Mouse (Mus musculus) midbrain, embryonic 15.5 days (tissue): ENCODE results near the gene Atl1. TPM values are rescaled to one million over a fixed set of nuclear protein-coding genes. Genes with fewer than 3 reads are reported as not detected.

Experiments
- ATAC-seq: fragments of 200-750 bp; cut with Nextera tagmentation; replicated peaks from 2 replicates; pipeline ENCODE4 v1.8.0; 2017; ENCODE audit warnings: moderate TSS enrichment
- H3K27ac ChIP-seq: fragments of 300-500 bp; sonication (generic); 2 replicates; pipeline ENCODE4 v1.5.1; 2015; ENCODE audit warnings: mild to moderate bottlenecking, inconsistent platforms
- H3K27me3 ChIP-seq: fragments of 300-500 bp; sonication (generic); replicated peaks from 2 replicates; pipeline ENCODE4 v1.6.1; 2015; ENCODE audit warnings: inconsistent platforms
- H3K36me3 ChIP-seq: fragments of 300-500 bp; sonication (generic); replicated peaks from 2 replicates; pipeline ENCODE4 v1.6.1; 2015; ENCODE audit warnings: inconsistent platforms
- H3K4me1 ChIP-seq: fragments of 300-500 bp; sonication (generic); 2 replicates; pipeline ENCODE4 v1.6.1; 2015; ENCODE audit warnings: inconsistent platforms
- H3K4me2 ChIP-seq: fragments of 300-500 bp; sonication (generic); 2 replicates; pipeline ENCODE4 v1.6.1; 2015; ENCODE audit warnings: inconsistent platforms, mild to moderate bottlenecking, moderate library complexity
- H3K4me3 ChIP-seq: fragments of 300-500 bp; sonication (generic); 2 replicates; pipeline ENCODE4 v1.5.1; 2015; ENCODE audit warnings: mild to moderate bottlenecking, inconsistent platforms
- H3K9ac ChIP-seq: fragments of 300-500 bp; sonication (generic); 2 replicates; pipeline ENCODE4 v1.6.1; 2015; ENCODE audit warnings: mild to moderate bottlenecking, inconsistent platforms
- H3K9me3 ChIP-seq: fragments of 300-500 bp; sonication (generic); 2 replicates; pipeline ENCODE4 v1.6.1; 2016; ENCODE audit warnings: inconsistent platforms
- WGBS: fragments of 180-500 bp; shearing (Covaris S2); methylation state at CpG from one replicate; pipeline ENCODE4 v1.1.7; 2015; ENCODE audit warnings: mixed read lengths; 5-methylcytosine and 5-hydroxymethylcytosine counted together
- polyA plus RNA-seq: library from polyadenylated mRNA; unstranded; fragments of >200 nt; fragmentation: Nextera tagmentation; extraction: Ambion mirVana; gene quantifications from 2 replicates; pipeline ENCODE4 v1.2.1, GENCODE M21; 2015

Gene Atl1
- polyA plus RNA-seq, 1 experiment from 2014 or later: 167 TPM

GRCm38 (mm10) chr12:69858847-69859246 lies 33.6 kb upstream of the Atl1 start:
- no peak overlapping the region for H3K4me3 ChIP-seq
- H3K4me1 ChIP-seq: no peaks in the 10 kb centered on the region
- ATAC-seq: no peak
- no peak overlapping the region for H3K4me2 ChIP-seq
- 92% methylated on average over 4 of the region's 4 CpGs for whole genome bisulfite sequencing
- H3K36me3 ChIP-seq: peaks cover 8% of the 10 kb centered on the region; the same call in 1 of the 2 replicates
- no peak overlapping the region for H3K27ac ChIP-seq
- no peak overlapping the region for H3K9ac ChIP-seq
- H3K27me3 ChIP-seq: no peaks in the 10 kb centered on the region
- no peaks in the 10 kb centered on the region for H3K9me3 ChIP-seq

DNA sequence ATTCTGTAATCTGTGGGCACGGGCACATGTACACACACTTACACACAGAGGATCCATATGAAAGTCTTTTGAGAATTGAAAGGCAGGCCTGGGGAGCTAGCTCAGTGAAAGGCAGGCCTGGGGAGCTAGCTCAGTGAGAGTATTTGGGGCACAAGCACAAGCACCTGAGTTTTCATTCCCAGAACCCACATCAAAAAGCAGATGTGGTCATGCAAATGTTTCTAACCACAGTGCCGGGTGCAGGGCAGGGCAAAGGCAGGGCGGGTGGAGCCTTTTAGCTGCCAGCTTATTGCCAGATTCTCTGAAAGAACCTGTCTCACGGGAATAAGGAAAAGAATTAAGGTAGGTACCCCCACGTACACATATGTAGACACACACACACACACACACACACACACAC lies 28.9 kb upstream of the Atl1 start:
- Histone ChIP-seq H3K9ac (no peak overlapping the region), H3K9me3 (no peaks in the 10 kb centered on the region), H3K4me2 (no peak overlapping the region), H3K27me3 (no peaks in the 10 kb centered on the region), H3K4me3 (no peak overlapping the region), H3K4me1 (no peaks in the 10 kb centered on the region; the same call in 1 of the 2 replicates), H3K27ac (no peak overlapping the region), H3K36me3 (no peaks in the 10 kb centered on the region)
- WGBS: 80% methylated on average over 5 of the region's 5 CpGs
- ATAC-seq: no peak

GRCm38 (mm10) chr12:69864164-69864692 lies 28.2 kb upstream of the Atl1 start:
- H3K9me3 ChIP-seq: no peaks in the 10 kb centered on the region
- no peaks in the 10 kb centered on the region for H3K27me3 ChIP-seq
- H3K27ac ChIP-seq: no peak overlapping the region
- ATAC-seq: no peak
- H3K4me2 ChIP-seq: no peak overlapping the region
- H3K36me3 ChIP-seq: no peaks in the 10 kb centered on the region
- H3K4me1 ChIP-seq: no peaks in the 10 kb centered on the region; the same call in 1 of the 2 replicates
- no peak overlapping the region for H3K4me3 ChIP-seq
- H3K9ac ChIP-seq: no peak overlapping the region
- WGBS: 70% methylated on average over 4 of the region's 4 CpGs

GRCm38 (mm10) chr12:69867338-69867737 lies 25.1 kb upstream of the Atl1 start:
- no peak overlapping the region for H3K4me3 ChIP-seq
- ATAC-seq: no peak

DNA sequence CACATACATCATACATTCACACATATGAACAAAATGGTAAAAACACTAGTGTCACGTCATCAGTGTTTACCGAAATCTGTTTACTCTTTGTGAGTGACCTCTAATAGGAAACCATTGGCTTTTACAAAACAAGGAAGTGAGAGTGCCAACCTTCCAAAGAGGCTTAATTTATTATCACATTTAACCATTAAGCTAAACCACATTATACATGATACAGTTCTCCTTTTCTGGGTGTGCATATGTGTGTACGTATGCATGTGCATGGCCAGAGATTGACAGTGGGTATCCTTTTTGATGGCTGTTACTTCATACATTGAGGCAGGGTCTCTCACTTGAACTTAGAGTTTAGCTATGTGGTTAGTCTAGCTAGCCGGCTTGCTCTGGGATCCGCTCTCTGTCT lies 20.8 kb upstream of the Atl1 start:
- no peak for ATAC-seq
- WGBS: 96% methylated on average over 5 of the region's 5 CpGs

More at GRCm38 (mm10) chr12:69867338-69867737, 25.1 kb upstream of the Atl1 start:
- Histone ChIP-seq H3K36me3 (no peaks in the 10 kb centered on the region), H3K4me2 (no peak overlapping the region), H3K9ac (no peak overlapping the region), H3K4me1 (no peaks in the 10 kb centered on the region; the same call in 1 of the 2 replicates), H3K27me3 (no peaks in the 10 kb centered on the region), H3K9me3 (no peaks in the 10 kb centered on the region), H3K27ac (no peak overlapping the region)
- 88% methylated on average over 5 of the region's 5 CpGs for WGBS

DNA sequence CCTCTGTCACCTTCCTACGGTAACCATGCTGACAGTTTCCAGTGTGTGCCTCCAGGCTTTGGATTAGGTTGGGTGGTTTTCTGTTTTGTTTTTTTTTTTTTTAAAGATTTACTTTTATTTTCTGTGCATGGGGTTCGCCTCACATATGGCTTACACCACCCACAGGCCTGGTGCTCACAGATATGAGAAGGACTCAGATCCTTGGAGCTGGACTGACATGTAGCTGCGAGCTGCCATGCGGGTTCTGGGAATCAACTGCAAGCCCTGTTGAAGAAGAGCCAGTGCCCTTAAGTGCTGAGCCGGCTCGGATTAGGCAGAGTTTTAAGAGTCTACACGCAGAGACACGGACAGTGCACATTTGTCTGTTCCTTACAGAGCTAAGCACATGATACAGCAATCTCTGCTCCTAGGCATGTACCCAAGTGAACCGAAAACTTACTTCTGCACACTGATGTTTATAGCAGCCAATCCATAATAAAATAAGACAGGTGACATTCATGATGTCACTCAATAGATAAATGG lies 14.5 kb upstream of the Atl1 start:
- H3K36me3 ChIP-seq: no peaks in the 10 kb centered on the region
- 90% methylated on average over 9 of the region's 9 CpGs for WGBS
- H3K27ac ChIP-seq: no peak overlapping the region
- ATAC-seq: no peak
- H3K4me1 ChIP-seq: peaks cover 12% of the 10 kb centered on the region
- H3K9ac ChIP-seq: no peak overlapping the region
- no peak overlapping the region for H3K4me3 ChIP-seq
- no peaks in the 10 kb centered on the region for H3K9me3 ChIP-seq
- no peaks in the 10 kb centered on the region for H3K27me3 ChIP-seq
- no peak overlapping the region for H3K4me2 ChIP-seq

More for the DNA sequence above, 20.8 kb upstream of the Atl1 start:
- Histone ChIP-seq H3K36me3 (no peaks in the 10 kb centered on the region), H3K4me3 (no peak overlapping the region), H3K27ac (no peak overlapping the region), H3K4me1 (no peaks in the 10 kb centered on the region), H3K9me3 (no peaks in the 10 kb centered on the region), H3K9ac (no peak overlapping the region), H3K27me3 (no peaks in the 10 kb centered on the region), H3K4me2 (no peak overlapping the region)

GRCm38 (mm10) chr12:69879172-69879665 lies 13.2 kb upstream of the Atl1 start:
- ATAC-seq: no peak; the same call in 1 of the 2 replicates
- peaks cover 12% of the 10 kb centered on the region for H3K4me1 ChIP-seq
- H3K4me3 ChIP-seq: no peak overlapping the region
- no peaks in the 10 kb centered on the region for H3K9me3 ChIP-seq
- H3K9ac ChIP-seq: no peak overlapping the region
- H3K27me3 ChIP-seq: no peaks in the 10 kb centered on the region
- 9% methylated on average over 4 of the region's 4 CpGs for WGBS
- H3K4me2 ChIP-seq: no peak overlapping the region
- H3K36me3 ChIP-seq: no peaks in the 10 kb centered on the region
- H3K27ac ChIP-seq: no peak overlapping the region

DNA sequence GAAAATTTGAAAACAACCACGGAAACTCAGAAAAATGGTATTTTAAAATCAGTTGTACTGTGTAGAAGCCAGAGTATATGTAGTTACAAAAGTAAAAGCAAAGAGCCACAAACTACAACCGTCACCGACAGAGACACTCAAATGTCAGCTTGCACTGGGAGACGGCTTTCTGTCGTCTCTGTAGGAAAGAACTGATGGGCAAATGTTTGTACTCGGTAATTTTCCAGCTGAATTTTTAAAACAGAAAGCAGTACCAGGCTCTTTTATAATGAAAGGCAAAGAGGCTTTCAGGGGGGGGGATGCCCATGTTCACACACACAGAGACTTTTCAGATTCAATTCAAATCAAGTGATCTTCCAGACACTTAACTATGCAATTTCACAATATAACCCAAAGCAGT lies 12.7 kb upstream of the Atl1 start:
- Histone ChIP-seq H3K4me3 (no peak overlapping the region), H3K27me3 (no peaks in the 10 kb centered on the region), H3K4me1 (peaks cover 12% of the 10 kb centered on the region), H3K27ac (no peak overlapping the region), H3K4me2 (no peak overlapping the region), H3K36me3 (no peaks in the 10 kb centered on the region), H3K9ac (no peak overlapping the region), H3K9me3 (no peaks in the 10 kb centered on the region)
- WGBS: 18% methylated on average over 6 of the region's 6 CpGs
- ATAC-seq: no peak

- whole genome bisulfite sequencing: 25% methylated on average over 10 of the region's 10 CpGs
- no peaks in the 10 kb centered on the region for H3K27me3 ChIP-seq
Observed at GRCm38 (mm10) chr12:69881198-69881905, 11.1 kb upstream of the Atl1 start.

DNA sequence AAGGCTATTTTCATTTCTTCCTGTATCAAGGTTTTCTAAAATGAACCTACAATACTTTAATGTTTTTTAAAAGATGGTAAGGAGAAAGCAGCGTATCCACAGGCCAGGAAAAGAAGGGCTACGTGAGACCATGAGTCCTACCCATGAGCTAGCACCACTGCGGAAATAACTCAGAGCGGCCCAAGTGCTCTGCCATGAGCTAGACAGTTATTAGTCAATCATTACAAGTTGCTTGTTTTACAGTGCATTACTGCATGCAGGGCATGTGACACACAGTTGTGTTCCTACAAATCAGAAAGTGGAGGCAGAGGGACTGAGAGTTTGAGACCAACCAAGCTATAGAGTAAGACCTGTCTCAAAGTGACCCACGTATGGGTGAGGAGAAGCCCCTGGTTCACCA lies 8.4 kb upstream of the Atl1 start:
- H3K27me3 ChIP-seq: no peaks in the 10 kb centered on the region
- no peaks in the 10 kb centered on the region for H3K9me3 ChIP-seq
- H3K27ac ChIP-seq: no peak overlapping the region
- no peak overlapping the region for H3K4me2 ChIP-seq
- no peak overlapping the region for H3K4me3 ChIP-seq
- no peak overlapping the region for H3K9ac ChIP-seq
- H3K4me1 ChIP-seq: peaks cover 18% of the 10 kb centered on the region
- WGBS: 98% methylated on average over 5 of the region's 5 CpGs
- no peak for ATAC-seq
- H3K36me3 ChIP-seq: no peaks in the 10 kb centered on the region

More at GRCm38 (mm10) chr12:69881198-69881905, 11.1 kb upstream of the Atl1 start:
- Histone ChIP-seq H3K4me1 (peaks cover 12% of the 10 kb centered on the region), H3K36me3 (no peaks in the 10 kb centered on the region), H3K9me3 (no peaks in the 10 kb centered on the region), H3K4me2 (no peak overlapping the region), H3K9ac (no peak overlapping the region), H3K4me3 (no peak overlapping the region), H3K27ac (no peak overlapping the region)
- ATAC-seq: no peak

- no peak for ATAC-seq
- peaks cover 18% of the 10 kb centered on the region for H3K4me1 ChIP-seq
- H3K9ac ChIP-seq: no peak overlapping the region
- no peak overlapping the region for H3K27ac ChIP-seq
- no peaks in the 10 kb centered on the region for H3K9me3 ChIP-seq
- H3K36me3 ChIP-seq: no peaks in the 10 kb centered on the region
- no peaks in the 10 kb centered on the region for H3K27me3 ChIP-seq
- no peak overlapping the region for H3K4me2 ChIP-seq
- no peak overlapping the region for H3K4me3 ChIP-seq
- WGBS: 96% methylated on average over 5 of the region's 5 CpGs
Observed at GRCm38 (mm10) chr12:69885170-69885923, 7.1 kb upstream of the Atl1 start.

DNA sequence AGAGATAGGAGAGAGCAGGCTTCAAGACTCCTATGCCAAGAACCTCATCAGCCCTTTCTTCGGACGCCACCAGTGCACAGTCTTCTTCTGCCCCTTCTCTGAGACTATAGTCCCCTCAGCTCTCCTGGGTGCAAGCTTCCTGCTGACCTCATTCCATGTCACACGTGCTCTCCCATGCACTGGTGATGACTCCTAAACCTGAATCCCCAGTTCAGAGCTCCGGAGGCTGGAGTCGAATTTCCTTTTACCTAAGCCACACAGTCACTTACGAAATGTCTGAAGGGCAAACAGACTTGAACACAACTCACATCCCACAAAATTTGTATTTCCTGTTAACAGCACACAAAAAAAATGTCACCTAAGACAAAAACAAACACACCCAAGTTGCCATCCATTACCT lies 4.6 kb upstream of the Atl1 start:
- H3K36me3 ChIP-seq: no peaks in the 10 kb centered on the region
- H3K9me3 ChIP-seq: no peaks in the 10 kb centered on the region
- H3K4me2 ChIP-seq: no peak overlapping the region
- ATAC-seq: no peak
- H3K4me1 ChIP-seq: peaks cover 31% of the 10 kb centered on the region
- H3K9ac ChIP-seq: no peak overlapping the region
- H3K4me3 ChIP-seq: no peak overlapping the region
- H3K27me3 ChIP-seq: no peaks in the 10 kb centered on the region
- WGBS: 96% methylated on average over 6 of the region's 6 CpGs
- H3K27ac ChIP-seq: no peak overlapping the region
